10 mouse cellular contexts compared by ENCODE assay signal in the genomic region with DNA sequence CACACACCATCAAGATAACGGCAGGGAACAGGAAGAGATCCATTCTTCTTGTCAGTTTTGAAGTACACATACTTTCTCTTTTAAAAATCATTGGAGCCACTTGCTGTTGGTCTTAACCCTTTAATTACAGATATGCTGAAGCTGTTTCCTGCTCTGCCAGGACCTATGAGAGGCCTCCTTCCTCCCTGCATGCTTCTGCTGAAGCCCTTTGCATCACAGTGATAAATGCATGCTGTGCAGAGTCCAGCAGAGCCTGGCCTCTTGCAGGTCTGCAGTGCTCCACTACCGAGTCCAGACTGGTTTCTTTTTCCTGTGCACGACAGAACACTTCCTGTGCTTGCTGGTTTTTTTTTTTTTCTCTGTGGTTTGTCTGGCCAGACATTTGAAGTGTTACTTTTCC.
DNase-seq lines count a peak whose midpoint lies in the region; ATAC-seq lines count a peak whose summit lies in the region.
"Had no signal": no experiment of that assay in that cellular context is flagged by ENCODE, and none has a peak within 500 bp of the region (broad histone marks: within the 10 kb centered on the region; RNA-seq: fewer than 3 reads in every experiment).

No protein-coding gene starts in this region.

- no peak overlapping the region for H3K4me2 ChIP-seq in midbrain, embryonic 11.5 days

- 68% methylated on average over 3 of the region's 3 CpGs for WGBS in midbrain, embryonic 11.5 days
- WGBS in midbrain, embryonic 10.5 days = 70% methylated on average over 3 of the region's 3 CpGs

- H3K27me3 ChIP-seq in midbrain, embryonic 11.5 days (ENCODE audit: control insufficient read depth, insufficient read depth, low read length) = no peaks in the 10 kb centered on the region
- no peaks in the 10 kb centered on the region for H3K27me3 ChIP-seq in midbrain, embryonic 10.5 days (ENCODE audit: low read depth, poor library complexity, severe bottlenecking)

- DNase-seq in embryo, embryonic 10 days (ENCODE audit: low spot score) = peak; percentile 39
- no peak for DNase-seq in embryo, embryonic 9.5 days (ENCODE audit: extremely low spot score)
- peak; percentile 57 for DNase-seq in midbrain, embryonic 11.5 days (ENCODE audit: low spot score, missing footprints)
- no peak for DNase-seq in midbrain, embryonic 10.5 days (ENCODE audit: low spot score)
- DNase-seq in kidney, postnatal 25 days = peak; percentile 23 to 54
- peak; percentile 5 for DNase-seq in yolk sac, embryonic 10.5 days (ENCODE audit: low spot score)
- no peak for DNase-seq in urinary bladder, postnatal 4 days (ENCODE audit: low spot score in 2 of 2)
- DNase-seq: thymus, postnatal 4 days had no signal

- ATAC-seq in midbrain, embryonic 11.5 days (ENCODE audit: low FRiP score) = no peak
- no peak for ATAC-seq in cerebellum, adult (ENCODE audit: insufficient number of reproducible peaks, low FRiP score, low TSS enrichment)

- no peak overlapping the region for H3K4me3 ChIP-seq in midbrain, embryonic 11.5 days (ENCODE audit: low read depth, low read length)
- H3K4me3 ChIP-seq in midbrain, embryonic 10.5 days = no peak overlapping the region
- H3K4me3 ChIP-seq: embryonic facial prominence, embryonic 10.5 days had no signal

- no peaks in the 10 kb centered on the region for H3K36me3 ChIP-seq in midbrain, embryonic 11.5 days (ENCODE audit: control insufficient read depth, insufficient read depth, low read length)
- no peaks in the 10 kb centered on the region for H3K36me3 ChIP-seq in midbrain, embryonic 10.5 days
- H3K36me3 ChIP-seq: embryonic facial prominence, embryonic 10.5 days had no signal

- no peak overlapping the region for H3K9ac ChIP-seq in midbrain, embryonic 11.5 days (ENCODE audit: low read length)

- H3K4me1 ChIP-seq in midbrain, embryonic 11.5 days (ENCODE audit: control insufficient read depth, insufficient read depth, low read length) = no peaks in the 10 kb centered on the region; the same call in 1 of the 2 replicates
- 0 out of 2 replicates have a peak, but pooled peaks cover 23% of the 10 kb centered on the region for H3K4me1 ChIP-seq in midbrain, embryonic 10.5 days

- no peaks in the 10 kb centered on the region for H3K9me3 ChIP-seq in midbrain, embryonic 11.5 days (ENCODE audit: control insufficient read depth, low read length)
- peaks cover under 1% of the 10 kb centered on the region; the same call in 1 of the 2 replicates for H3K9me3 ChIP-seq in midbrain, embryonic 10.5 days (replicated peaks)
- H3K9me3 ChIP-seq: embryonic facial prominence, embryonic 10.5 days had no signal

- H3K27ac ChIP-seq in midbrain, embryonic 11.5 days (ENCODE audit: low read depth, low read length) = no peak overlapping the region
- no peak overlapping the region for H3K27ac ChIP-seq in midbrain, embryonic 10.5 days (replicated peaks)
- H3K27ac ChIP-seq: embryonic facial prominence, embryonic 10.5 days had no signal

Comparison
In these comparisons a context has a peak if more than half of its experiments do, and no peak if none do; other contexts are left out.
1. DNase-seq: peak in embryo, embryonic 10 days (single experiment), midbrain, embryonic 11.5 days (single experiment), kidney, postnatal 25 days (2 of 2) and yolk sac, embryonic 10.5 days (single experiment); none in embryo, embryonic 9.5 days (single experiment), midbrain, embryonic 10.5 days (single experiment) and urinary bladder, postnatal 4 days (0 of 2).